9 mouse cellular contexts compared by ENCODE assay signal in genomic region chr11:80287150-80287549, GRCm38 (mm10). TPM values are rescaled to one million over a fixed set of nuclear protein-coding genes. Genes with fewer than 3 reads are reported as not detected.
DNase-seq lines count a peak whose midpoint lies in the region; ATAC-seq and TF ChIP-seq lines count a peak whose summit lies in the region.
"Had no signal": no experiment of that assay in that cellular context is flagged by ENCODE, and none has a peak within 500 bp of the region (broad histone marks: within the 10 kb centered on the region; RNA-seq: fewer than 3 reads in every experiment).

No protein-coding gene starts in this region.

- H3K27ac ChIP-seq in forebrain, embryonic 10.5 days = no peak overlapping the region
- H3K27ac ChIP-seq in forebrain, embryonic 16.5 days (ENCODE audit: low read length) = no peak overlapping the region
- H3K27ac ChIP-seq in ES-Bruce4 (ENCODE audit: insufficient read depth, low read length) = peak overlapping the region; percentile 65
- H3K27ac ChIP-seq: limb, embryonic 13.5 days had no signal

- H3K4me2 ChIP-seq in forebrain, embryonic 16.5 days (ENCODE audit: low read length) = no peak overlapping the region
- H3K4me2 ChIP-seq: limb, embryonic 13.5 days had no signal

- peaks cover 6% of the 10 kb centered on the region; the same call in 1 of the 2 replicates for H3K9me3 ChIP-seq in forebrain, embryonic 10.5 days
- no peaks in the 10 kb centered on the region for H3K9me3 ChIP-seq in forebrain, embryonic 16.5 days (ENCODE audit: control insufficient read depth, low read length)
- H3K9me3 ChIP-seq in ES-Bruce4 (replicated peaks; ENCODE audit: control insufficient read depth, insufficient read depth, low read length, poor library complexity, severe bottlenecking) = peaks cover 3% of the 10 kb centered on the region; the same call in 1 of the 2 replicates
- H3K9me3 ChIP-seq in megakaryocyte, embryonic 14.5 days = peaks cover 20% of the 10 kb centered on the region

- WGBS in forebrain, embryonic 10.5 days = 24% methylated on average over 5 of the region's 5 CpGs
- WGBS in forebrain, embryonic 16.5 days = 17% methylated on average over 5 of the region's 5 CpGs

- TF ChIP-seq CTCF in ES-Bruce4 (IDR thresholded peaks at IDR 0.05; ENCODE audit: low read depth, low read length) = peak; percentile 89

- DNase-seq in forebrain, embryonic 10.5 days (ENCODE audit: extremely low spot score, low spot score) = peak; percentile 72
- peak; percentile 54 for DNase-seq in c-Kit-positive CD71-positive TER-119-positive erythroid progenitor cells, embryonic 14.5 days (ENCODE audit: low spot score)
- DNase-seq in frontal cortex, postnatal 36 days (ENCODE audit: low spot score in 2 of 2) = peak; percentile 77 to 81
- peak; percentile 74 to 78 for DNase-seq in layer of hippocampus, postnatal 10 days (ENCODE audit: low spot score in 2 of 2)
- DNase-seq in spleen, adult 18-20 months = peak; percentile 27 to 69

- peaks cover 21% of the 10 kb centered on the region for H3K27me3 ChIP-seq in forebrain, embryonic 10.5 days (ENCODE audit: poor library complexity, severe bottlenecking)
- H3K27me3 ChIP-seq in forebrain, embryonic 16.5 days (replicated peaks; ENCODE audit: control insufficient read depth, insufficient read depth, low read length) = no peaks in the 10 kb centered on the region
- no peaks in the 10 kb centered on the region for H3K27me3 ChIP-seq in ES-Bruce4 (ENCODE audit: control insufficient read depth, insufficient read depth, low read length, poor library complexity, severe bottlenecking)
- H3K27me3 ChIP-seq in megakaryocyte, embryonic 14.5 days (replicated peaks) = peaks cover 40% of the 10 kb centered on the region

- H3K4me1 ChIP-seq in forebrain, embryonic 10.5 days = peaks cover 18% of the 10 kb centered on the region
- peaks cover 12% of the 10 kb centered on the region for H3K4me1 ChIP-seq in forebrain, embryonic 16.5 days (replicated peaks; ENCODE audit: control insufficient read depth, insufficient read depth, low read length)
- no peaks in the 10 kb centered on the region for H3K4me1 ChIP-seq in ES-Bruce4 (ENCODE audit: control insufficient read depth, insufficient read depth, low read length)
- peaks cover 21% of the 10 kb centered on the region for H3K4me1 ChIP-seq in megakaryocyte, embryonic 14.5 days

- no peak overlapping the region for H3K9ac ChIP-seq in forebrain, embryonic 16.5 days (replicated peaks; ENCODE audit: low read depth, low read length)
- H3K9ac ChIP-seq in ES-Bruce4 (ENCODE audit: low read depth, poor library complexity, severe bottlenecking) = no peak overlapping the region
- H3K9ac ChIP-seq: limb, embryonic 13.5 days had no signal

- no peak for ATAC-seq in forebrain, embryonic 16.5 days

- TF ChIP-seq EP300 in ES-Bruce4 (IDR thresholded peaks at IDR 0.05; ENCODE audit: insufficient read depth, low read depth, low read length) = 0 out of 2 replicates have a peak, but pooled peaks have one; percentile 15

- H3K36me3 ChIP-seq in forebrain, embryonic 10.5 days (replicated peaks) = no peaks in the 10 kb centered on the region
- no peaks in the 10 kb centered on the region for H3K36me3 ChIP-seq in forebrain, embryonic 16.5 days (ENCODE audit: control insufficient read depth, insufficient read depth)
- no peaks in the 10 kb centered on the region for H3K36me3 ChIP-seq in ES-Bruce4 (ENCODE audit: control insufficient read depth, insufficient read depth, low read length, poor library complexity, severe bottlenecking)
- no peaks in the 10 kb centered on the region for H3K36me3 ChIP-seq in megakaryocyte, embryonic 14.5 days (replicated peaks; ENCODE audit: low read length)
- H3K36me3 ChIP-seq: limb, embryonic 13.5 days had no signal

- H3K4me3 ChIP-seq in forebrain, embryonic 10.5 days = no peak overlapping the region
- H3K4me3 ChIP-seq in forebrain, embryonic 16.5 days (replicated peaks; ENCODE audit: low read length) = no peak overlapping the region
- H3K4me3 ChIP-seq in ES-Bruce4 (ENCODE audit: low read depth, low read length) = no peak overlapping the region
- H3K4me3 ChIP-seq in megakaryocyte, embryonic 14.5 days (replicated peaks) = peak overlapping the region; percentile 33
- H3K4me3 ChIP-seq: limb, embryonic 13.5 days had no signal

- TF ChIP-seq POLR2A in ES-Bruce4 (IDR thresholded peaks at IDR 0.05; ENCODE audit: insufficient read depth, low read length) = no peak

RNA-seq across cellular contexts. Expression of gene Rhbdl3, which starts 13.6 kb away (rescaled TPM):
- 3.1 and 3.6 TPM in 2 replicates for polyA plus RNA-seq in forebrain, embryonic 10.5 days (2016; fragmentation: Nextera tagmentation; extraction: Ambion mirVana)
- 12.2 and 13.5 TPM in 2 replicates for polyA plus RNA-seq in forebrain, embryonic 16.5 days (2015; fragmentation: Nextera tagmentation; extraction: Ambion mirVana)
- polyA plus RNA-seq in ES-Bruce4 (2011; ENCODE audit: insufficient read depth, insufficient read length, low read depth, missing spikeins) = 0.29 and 0.69 TPM in 2 replicates
- 10 to 100 TPM; 18.9 to 19.6 TPM for total RNA-seq in layer of hippocampus, postnatal 10 days (2021)
- polyA plus RNA-seq in megakaryocyte, embryonic 14.5 days (2012; ENCODE audit: insufficient read depth, low replicate concordance) = 3.2 and 5.6 TPM in 2 replicates
